Mouse (Mus musculus) spleen, postnatal 10 days (tissue): ENCODE data around the gene Resp18.

Source experiments
- DNase-seq, 2 experiments: peaks; one replicate each; pipeline ENCODE4 v3.0.0; 2021 to 2022; ENCODE audit warnings: low spot score in 2 of 2

Resp18 gene

DNA sequence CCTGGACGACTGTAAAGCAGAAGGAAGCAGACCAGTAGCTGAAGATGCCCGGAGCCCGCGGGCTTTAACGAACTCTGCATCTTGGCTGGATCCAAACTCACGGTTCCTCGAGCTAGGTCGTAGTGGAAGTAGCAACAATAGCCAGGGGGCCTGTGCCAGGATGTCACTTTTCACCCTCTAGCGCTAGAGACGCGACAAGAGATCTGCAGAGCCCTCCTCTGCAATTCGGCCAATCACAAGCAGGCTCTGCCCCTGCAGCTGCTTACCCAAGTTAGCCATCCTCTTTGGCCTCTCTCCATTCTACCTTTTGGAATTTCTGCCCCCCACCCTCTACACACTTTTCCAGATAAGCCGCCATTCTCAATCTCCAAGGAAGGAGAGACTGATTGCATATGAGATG, at the start of gene Resp18:
TSS of gene Resp18 (minus strand) at position 188 of the 400 bp plus-strand sequence.
- no peak for DNase-seq

DNA sequence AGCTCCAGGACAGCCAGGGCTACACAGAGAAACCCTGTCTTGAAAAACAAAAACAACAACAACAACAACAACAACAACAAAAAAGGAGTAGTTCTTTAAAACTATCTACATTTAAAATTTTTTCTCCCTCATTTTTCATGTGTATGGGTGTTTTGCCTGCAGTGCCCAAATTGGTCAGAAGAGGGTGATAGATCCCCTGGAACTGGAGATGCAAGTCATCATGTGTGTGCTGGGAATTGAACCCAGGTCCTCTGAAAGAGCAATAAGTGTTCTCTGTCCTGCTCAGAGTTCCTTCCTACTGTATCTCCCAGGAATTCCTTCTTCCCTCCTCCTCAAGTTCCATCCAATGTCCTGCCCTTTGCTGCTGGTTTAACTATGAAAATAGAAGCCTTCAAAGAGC, 49.2 kb upstream of the Resp18 start:
- no peak for DNase-seq

DNA sequence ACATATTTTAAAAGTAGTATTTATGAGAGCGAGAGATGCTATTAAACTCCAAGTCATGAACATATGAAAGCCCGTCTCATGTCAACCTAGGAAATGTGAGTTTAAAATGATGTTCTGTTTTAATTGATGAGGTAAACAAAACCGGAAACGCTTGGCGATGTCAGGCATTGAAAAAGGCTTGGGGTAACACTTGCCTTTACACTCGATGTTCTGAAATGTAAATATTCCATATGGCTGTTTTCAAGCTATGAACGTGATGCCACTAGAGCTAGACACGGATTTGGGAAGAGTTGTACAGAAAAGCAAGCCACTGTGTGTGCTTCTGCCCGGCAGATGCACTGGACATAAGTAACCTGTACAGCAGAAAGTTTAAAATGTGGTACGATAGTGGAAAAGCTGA, 41.0 kb upstream of the Resp18 start:
- no peak for DNase-seq

DNA sequence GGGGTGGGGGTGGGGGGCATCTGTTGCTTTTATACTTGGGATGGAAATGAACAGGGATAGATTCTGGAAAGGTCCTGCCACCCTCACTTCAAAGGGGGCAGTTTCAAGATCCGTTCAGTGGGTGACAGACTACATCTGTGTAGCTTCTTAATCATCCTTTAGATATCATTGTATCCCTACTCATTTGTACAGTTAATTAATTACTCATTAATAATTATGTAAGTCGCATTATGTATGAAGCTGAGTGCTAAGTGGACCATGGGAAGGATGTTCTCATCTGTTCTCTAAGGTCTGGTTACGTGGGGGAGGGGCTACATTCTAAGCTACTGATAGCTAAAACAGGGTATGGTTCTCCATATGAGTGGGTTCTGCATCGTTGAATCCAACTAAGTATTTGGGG, 40.5 kb upstream of the Resp18 start:
- DNase-seq = no peak

DNA sequence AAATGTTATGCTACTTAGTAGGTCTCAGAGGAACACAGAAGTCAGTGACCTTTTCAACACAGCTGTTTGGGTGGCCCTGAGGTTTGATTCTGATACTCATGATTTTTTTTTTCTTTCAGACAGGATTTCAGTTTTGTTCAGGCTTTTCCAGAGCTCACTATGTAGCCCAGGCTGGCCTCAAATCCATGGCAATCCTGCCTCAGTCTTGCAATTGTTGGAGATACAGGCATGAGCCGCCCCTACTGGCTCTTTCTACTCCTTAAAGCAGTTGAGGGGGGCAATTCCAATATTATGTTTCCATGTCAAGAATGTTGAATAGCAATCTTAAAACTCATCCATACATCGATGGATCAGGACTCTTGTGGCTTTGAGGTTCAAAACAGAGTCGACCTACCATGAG, 40.1 kb upstream of the Resp18 start:
- no peak for DNase-seq

DNA sequence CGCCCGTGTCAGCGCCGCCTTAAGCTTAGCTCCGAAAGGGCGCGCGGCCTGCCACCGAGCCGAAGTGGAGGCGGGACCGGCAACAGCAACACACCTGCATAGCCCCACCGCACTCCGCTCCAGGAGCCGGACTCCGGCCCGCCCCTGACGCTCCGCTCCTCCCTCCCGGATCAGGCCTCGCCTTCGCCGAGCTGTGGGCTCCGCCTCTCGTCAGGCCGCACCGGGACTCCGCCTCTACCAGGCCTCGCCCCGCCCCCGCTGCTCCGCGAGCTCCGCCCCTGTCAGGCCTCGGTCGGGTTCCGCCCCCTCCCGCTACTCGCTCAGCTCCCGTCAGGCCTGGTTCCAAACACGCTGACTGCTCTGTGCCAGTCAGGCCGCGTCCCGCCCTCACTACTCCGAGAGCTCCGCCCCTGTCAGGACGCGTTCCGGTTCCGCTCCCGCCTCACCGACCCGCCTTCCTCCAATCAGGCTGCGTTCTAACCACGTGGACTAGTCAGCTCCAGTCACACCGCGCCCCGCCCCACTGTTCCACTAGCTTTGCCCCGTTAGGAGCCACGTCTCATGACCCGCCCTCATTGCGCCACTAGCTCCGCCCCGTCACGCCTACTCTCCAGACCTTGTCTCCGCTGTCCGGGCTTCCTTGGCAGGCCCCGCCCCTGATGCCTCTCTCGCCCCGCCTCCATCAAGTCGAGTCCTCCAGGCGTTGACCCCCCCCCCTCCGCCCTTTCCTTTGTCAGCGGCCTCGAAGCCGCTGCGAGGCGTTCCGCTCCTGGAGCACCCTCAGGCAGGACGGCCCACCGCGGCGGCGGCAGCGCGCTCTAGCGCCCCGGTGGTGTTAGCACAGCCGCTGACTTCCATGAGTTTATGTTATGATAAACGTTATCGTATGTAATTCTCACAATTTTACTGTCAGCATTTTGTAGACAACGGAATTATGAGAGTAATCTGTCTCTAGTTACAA, 39.3 kb upstream of the Resp18 start, which contains the start of gene Dnpep:
TSS of gene Dnpep (minus strand) at position 750 of the 961 bp plus-strand sequence.
- DNase-seq = peak; percentile 100

DNA sequence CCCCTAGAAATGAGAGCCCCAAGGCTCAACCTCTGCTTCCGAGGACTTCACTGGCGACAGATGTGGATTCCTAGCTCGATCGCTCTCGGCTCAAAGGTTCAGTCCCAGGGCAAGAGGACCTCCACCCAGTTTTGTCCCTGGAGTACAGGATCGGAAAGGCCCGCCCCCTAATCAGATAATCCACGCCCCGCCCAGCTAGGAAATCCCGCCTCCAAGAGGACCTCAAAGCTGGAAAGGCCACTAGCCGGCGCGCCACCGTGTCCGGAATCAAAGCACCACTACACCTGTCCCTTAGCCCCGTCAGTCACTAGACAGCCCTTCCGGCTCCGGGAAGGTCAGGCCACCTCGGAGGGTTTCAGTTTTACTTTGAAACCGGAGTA, 38.6 kb upstream of the Resp18 start:
- DNase-seq = peak in 1 of 2 experiments; percentile 85

DNA sequence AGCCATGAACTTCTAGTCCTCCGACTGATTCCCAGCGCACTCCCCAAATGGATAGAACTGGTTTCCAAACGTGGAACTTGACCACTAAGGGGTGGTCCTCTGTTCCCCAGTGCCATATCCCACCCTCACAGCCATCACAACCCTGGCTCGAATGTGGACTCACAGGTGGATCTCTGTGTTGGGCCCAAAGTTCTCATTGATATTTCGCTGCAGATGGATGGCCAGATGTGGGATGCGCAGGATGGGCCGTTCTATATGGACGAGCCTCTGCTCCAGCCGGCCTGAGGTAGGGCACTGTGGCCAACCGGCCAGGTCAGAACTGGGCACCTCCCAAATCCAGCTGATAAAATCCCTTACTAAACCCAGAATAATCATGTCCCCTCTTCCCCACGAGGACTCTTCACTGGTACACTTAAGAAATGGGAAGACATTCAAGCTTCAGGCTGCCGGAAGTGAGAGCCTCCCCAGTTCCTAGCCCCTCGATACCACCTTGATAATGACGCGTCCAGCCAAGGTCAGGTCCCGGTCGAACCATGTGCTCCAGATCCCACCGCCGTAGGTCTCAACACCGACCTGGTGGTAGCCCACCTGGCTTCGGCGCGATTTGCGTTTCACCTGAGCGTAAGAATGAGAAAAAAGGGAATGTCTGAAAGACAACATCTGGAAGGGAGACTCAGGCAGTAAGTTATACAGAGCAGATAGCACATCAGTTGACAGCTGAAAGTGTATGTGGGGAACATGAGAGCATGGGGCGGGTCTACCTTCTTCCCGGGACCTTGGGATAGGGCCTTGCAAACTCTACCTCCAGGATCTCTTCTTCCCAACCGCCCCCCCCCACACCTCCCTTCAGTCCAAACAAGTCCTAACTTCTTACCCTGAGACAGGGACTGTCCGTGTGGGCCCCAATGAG, 37.5 kb upstream of the Resp18 start:
- no peak for DNase-seq

DNA sequence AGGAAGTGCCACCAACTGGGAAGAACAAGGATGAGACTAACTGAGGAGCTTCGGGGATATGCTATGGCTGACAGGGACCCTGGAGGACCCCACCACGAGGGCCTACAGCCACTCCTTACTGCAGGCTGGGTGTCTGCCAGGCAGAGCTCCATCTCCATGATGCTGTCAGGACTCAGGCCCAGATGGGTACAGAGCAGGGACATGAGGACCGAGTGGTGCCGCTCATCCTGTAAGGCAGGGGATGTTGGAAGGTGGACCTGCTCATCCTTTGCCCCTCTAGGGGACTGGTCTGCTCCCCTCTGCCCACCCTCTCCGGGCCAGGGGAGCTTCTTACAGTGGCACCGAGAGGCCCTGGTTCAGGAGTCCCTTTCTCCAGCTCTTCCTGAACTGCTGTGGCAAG, 36.8 kb upstream of the Resp18 start:
- no peak for DNase-seq

DNA sequence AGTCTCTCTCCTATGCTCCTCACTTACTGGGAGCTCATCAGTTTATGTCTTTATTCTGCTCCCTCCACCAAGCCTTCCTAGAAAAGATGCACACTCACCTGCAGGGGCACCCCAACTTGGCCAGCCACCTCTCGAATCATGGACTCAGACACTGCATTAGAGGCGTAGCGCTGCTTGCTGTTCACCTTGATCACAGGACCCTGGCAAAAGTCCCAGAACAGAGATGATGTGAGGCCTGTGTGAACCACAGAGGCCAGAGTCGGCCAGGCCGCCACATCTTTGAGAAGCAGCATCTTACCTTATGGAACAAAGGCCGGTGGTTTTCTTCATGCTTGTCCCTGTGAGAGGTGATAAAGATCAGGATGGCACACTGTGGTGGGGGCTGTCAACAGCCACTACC, 33.5 kb upstream of the Resp18 start:
- no peak for DNase-seq

DNA sequence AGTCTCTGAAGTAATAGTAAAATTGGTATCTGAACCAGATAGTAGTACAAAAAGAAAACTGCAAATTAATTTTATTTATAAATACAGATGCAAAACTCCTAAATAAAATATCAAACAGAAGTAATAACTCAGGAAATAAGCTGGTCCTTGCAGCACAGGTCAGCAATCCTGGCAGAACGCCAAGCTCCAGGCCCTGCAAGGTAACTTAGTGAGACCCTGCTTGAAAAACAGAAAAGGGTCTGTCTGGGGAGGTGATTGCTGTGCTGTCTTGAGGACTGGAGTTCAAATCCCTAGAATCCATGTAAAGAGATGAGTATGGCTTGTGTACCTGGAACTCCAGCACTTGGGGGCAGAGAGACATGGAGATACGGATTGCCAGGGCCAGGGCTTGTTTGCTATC, 26.4 kb upstream of the Resp18 start:
- DNase-seq = no peak

DNA sequence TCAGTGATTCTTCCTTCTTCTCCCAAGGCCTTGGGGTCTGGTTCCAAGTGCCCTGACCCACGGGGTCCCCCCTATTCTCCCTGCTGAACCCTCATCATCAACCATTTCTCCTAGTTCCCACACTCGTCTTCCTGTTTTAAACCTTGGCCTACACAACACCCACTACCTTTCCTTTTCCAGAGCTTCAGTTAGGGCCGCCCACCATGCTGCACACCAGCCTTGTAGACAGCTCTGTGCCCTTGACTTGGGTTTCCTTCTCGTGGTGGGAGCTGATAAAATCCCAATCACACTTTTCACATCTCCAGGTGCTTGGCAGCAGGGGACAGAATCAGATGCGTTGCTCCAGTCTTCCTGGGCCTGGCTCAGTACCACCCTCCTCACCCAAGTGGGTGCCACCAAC, 16.1 kb upstream of the Resp18 start:
- no peak for DNase-seq

DNA sequence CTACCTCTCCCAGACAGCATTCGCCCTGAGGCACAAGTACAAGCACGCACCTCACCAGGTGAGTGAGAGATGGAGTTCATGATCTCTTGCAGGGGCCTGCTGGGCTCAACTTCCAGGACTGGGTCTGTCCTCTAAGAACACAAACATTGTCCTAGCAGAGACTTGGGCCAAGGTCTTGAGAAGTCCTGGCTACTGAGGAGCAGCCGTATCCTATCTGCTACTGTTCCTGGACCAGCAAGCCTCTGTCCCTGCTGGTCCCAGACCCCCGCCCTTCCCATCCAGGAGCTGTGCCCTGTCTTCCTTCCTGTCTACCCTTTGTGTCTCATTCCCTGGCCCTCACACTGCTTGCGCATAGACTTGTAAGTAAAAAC, 15.1 kb upstream of the Resp18 start:
- DNase-seq = no peak

DNA sequence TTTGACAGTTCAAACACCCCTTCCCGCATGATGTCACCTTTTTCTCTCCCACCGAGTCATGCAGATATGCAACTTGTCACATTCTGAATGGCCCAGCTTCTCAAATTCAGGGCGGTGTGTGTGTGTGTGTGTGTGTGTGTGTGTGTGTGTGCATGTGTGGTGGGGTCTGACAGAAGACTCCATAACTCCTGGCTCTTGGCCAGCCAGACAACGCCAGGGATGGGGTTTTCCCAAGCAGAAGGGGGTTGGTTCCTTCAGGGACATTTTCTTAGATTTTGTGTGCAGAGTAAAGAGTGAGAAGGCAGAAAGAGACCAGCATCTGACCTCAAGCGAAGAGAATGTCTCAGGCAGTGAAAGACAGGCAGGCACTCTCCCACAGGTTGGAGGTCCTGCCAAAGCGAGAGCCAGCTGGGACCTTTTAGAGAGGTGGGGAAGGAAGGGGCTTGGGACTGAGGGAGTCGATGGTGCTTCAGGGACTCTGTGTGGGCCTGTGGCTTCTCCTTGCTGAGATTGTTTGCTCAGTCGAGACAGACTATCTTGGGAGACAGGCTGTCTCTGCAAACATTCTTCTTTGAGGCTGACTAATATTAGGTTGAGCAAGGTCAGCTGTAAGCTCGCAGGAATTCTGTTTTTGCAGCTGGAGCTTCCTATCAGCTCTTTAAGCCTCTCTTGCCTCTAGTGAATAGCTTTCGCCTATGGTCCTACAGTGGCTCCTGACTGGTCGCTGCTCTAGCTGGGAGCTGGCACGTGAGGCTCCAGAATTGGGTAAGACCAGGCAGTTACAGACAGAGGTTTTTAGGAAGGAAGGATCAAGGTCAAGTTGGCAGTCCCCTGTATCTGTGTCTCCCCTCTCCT, 14.5 kb upstream of the Resp18 start:
- no peak for DNase-seq

DNA sequence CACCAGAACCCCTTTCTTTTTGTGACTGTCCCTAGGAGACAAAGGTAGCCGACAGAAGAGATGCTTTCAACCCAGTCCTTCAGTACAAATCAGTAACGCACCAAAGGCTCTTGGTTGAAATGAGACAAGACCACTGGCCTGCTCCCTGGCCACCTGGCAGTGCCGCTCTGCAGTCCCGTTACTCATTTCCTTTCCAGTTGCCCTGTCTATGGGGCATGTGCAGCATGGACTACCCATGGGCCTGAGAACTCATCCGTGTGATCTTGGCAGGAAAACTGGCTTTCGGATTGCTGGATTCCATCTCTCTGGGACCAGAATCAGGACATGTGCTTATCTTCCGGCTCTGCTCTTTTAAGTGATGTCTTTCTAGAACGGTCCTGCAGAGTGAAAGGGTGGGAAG, 13.1 kb upstream of the Resp18 start:
- DNase-seq = no peak

DNA sequence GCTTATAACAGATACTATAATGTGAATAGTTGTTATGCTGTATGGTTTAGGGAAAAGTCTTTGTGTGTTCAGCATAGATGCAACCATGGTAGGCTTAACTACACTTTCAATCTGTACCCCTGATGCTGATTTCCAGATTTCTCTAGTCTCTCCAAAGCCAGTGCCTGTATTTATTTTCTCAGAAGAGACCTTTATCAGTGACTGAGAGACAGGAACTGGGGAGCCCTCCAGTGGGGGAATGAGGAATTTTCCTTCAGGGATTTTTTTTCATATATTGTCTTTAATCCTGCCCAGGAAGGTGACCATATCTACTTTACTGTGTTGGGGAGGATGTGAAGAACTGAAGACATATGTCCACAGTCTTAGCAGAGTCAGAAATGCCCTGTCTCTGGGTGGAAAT, 12.4 kb upstream of the Resp18 start:
- no peak for DNase-seq

DNA sequence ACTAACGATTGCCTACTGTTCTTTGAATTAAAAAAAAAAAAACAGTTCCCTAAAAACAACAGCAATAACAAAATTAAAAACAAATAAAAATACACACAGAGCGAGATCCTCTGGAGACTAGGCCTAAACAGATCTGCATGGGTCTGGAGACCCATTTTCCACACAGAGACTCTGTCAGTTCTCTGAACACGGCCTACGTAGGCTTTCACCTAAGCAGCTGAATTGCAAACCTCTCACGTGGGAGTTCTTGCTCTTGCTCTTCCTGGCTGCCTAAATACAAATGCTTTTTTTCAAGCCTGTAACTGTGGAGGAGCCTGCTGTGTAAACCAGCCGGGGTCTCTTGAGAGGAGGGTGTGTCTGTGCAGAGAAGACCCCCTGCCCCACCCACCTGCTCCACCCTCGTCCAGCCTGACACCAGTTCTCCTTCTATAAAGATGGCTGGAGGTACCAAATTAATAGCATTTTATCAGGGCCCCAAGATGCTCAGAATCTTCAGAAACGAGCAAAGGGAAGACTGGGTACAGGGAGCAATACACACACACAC, 11.7 kb upstream of the Resp18 start:
- no peak for DNase-seq

DNA sequence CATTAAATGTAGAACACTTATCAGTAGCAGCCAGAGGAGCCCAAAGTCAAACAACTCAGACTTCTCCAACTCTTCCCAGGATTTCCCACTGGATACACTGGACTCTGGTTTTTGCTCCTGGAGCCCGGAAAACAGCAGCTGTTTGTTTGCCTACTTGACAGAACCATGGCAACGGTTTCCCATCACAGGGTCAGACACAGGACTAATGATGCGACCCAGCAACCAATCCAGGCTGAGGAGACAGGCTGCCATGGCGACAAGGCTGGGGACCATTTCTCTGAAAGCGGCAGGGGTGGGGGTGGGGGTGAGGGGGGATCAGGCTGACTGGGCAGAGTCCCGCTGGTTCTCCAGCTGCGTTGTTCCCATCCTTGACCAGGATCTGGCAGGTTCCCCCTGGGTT, 11.2 kb upstream of the Resp18 start:
- DNase-seq = no peak

DNA sequence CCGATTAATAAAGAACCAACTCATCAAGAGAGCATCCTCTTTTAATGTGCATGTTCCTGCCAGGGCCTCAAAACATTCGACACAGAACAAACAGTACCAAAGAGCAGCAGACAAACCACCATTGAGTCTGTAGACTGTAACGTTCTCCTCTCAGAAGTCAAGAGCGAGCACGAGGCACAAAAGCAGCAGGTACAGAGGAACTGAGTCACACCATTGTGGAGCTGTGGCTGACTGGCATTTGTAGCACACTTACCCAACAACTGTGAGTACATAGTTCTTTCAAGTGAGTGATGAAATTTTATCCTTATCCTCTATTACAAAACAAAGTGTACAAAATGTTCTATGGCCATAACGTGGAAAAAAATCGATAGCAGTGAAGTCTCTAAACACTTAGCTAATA, 6.7 kb upstream of the Resp18 start:
- DNase-seq = no peak

DNA sequence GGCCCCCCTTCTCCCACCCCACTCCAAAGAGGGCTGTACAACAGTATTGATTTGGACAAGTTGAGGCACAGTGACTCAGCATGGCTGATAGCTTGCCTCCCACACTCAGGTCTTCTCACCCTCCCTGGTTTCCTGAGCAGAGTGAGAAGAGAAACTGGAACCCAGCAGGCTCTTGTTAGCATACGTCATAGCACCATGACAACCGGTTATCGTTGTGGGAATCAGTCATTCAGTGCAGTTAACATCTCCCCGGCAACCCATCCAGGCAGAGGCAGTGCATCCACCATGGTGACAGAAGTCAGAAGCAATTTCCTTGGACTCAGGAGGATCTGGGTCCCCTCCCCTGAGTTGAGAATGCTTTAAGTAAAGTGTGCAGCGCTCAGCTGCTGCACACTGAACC, 4.8 kb upstream of the Resp18 start:
- DNase-seq = no peak
